Mouse (Mus musculus): ENCODE measurements around the gene Pram1. TPM values are rescaled to one million over a fixed set of nuclear protein-coding genes. Genes with fewer than 3 reads are reported as not detected.

Pram1 gene
- polyA plus RNA-seq, 2 experiments, result 1.6 to 2.8 TPM

DNA sequence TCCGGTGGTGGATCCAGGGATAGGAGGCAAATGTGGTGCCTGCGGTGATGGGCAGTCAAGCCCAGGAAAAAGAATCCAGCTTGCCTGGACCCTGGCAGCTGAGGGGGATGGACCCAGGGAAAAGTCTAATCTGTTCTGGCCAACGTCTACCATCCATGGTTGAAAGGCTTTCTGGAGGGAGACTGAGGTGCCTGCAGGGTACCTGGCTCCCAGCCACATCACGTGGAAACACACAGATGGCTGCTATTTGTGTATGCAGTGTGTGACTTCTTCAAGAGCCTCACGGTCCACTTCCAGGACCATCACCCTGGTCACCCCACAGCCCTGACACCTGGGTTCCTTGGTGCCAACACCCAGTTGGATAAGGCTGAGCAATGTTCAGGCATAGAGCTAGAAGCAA, 6.1 kb upstream of the Pram1 start:
- 79% methylated on average over 5 of the region's 5 CpGs for WGBS (ENCODE audit: insufficient replicate concordance)
- Histone ChIP-seq H3K4me1 (replicated peaks; ENCODE audit: control insufficient read depth in 2 of 2, insufficient read depth in 2 of 2, low read length in 1 of 2) (peaks cover 11 to 21% of the 10 kb centered on the region in 2 experiments), H3K27ac (no peak overlapping the region), H3K9ac (replicated peaks) (no peak overlapping the region), H3K4me2 (ENCODE audit: low read depth) (no peak overlapping the region), H3K36me3 (replicated peaks; ENCODE audit: control insufficient read depth, insufficient read depth, low read depth) (peaks cover 4% of the 10 kb centered on the region), H3K9me3 (ENCODE audit: control insufficient read depth, low read length) (no peaks in the 10 kb centered on the region), H3K27me3 (ENCODE audit: control insufficient read depth, insufficient read depth, low read length) (no peaks in the 10 kb centered on the region), H3K4me3 (ENCODE audit: insufficient read depth in 1 of 2, low read depth in 2 of 2, low read length in 2 of 2) (no peak overlapping the region)
- no peak for DNase-seq (ENCODE audit: low read depth in 3 of 3, low spot score in 3 of 3)
- TF ChIP-seq CTCF (IDR thresholded peaks at IDR 0.05; ENCODE audit: low read depth) (no peak), EP300 (IDR thresholded peaks at IDR 0.05; ENCODE audit: low read depth) (no peak)
- no peak for ATAC-seq (ENCODE audit: insufficient read depth)

- no peak overlapping the region for H3K9ac ChIP-seq (replicated peaks)
- H3K36me3 ChIP-seq (replicated peaks; ENCODE audit: control insufficient read depth, insufficient read depth, low read depth), result no peaks in the 10 kb centered on the region; the same call in none of the 2 replicates
- DNase-seq (ENCODE audit: low read depth in 3 of 3, low spot score in 3 of 3), result no peak
- TF ChIP-seq EP300 (IDR thresholded peaks at IDR 0.05; ENCODE audit: low read depth) (no peak), CTCF (IDR thresholded peaks at IDR 0.05; ENCODE audit: low read depth) (no peak)
- H3K9me3 ChIP-seq (ENCODE audit: control insufficient read depth, low read length), result no peaks in the 10 kb centered on the region
- WGBS (ENCODE audit: insufficient replicate concordance), result 70% methylated on average over 2 of the region's 2 CpGs
- H3K4me3 ChIP-seq (ENCODE audit: insufficient read depth in 1 of 2, low read depth in 2 of 2, low read length in 2 of 2), result no peak overlapping the region
- no peak overlapping the region for H3K4me2 ChIP-seq (ENCODE audit: low read depth)
- H3K27me3 ChIP-seq (ENCODE audit: control insufficient read depth, insufficient read depth, low read length), result no peaks in the 10 kb centered on the region
- peaks cover 0 to 9% of the 10 kb centered on the region in 2 experiments; a peak in 1 of 4 replicates for H3K4me1 ChIP-seq (replicated peaks; ENCODE audit: control insufficient read depth in 2 of 2, insufficient read depth in 2 of 2, low read length in 1 of 2)
- no peak overlapping the region for H3K27ac ChIP-seq
- no peak for ATAC-seq (ENCODE audit: insufficient read depth)
These were observed 818 bp upstream of the Pram1 start for GRCm38 (mm10) chr17:33637038-33637437.

GRCm38 (mm10) chr17:33639743-33640142, 1.9 kb downstream of the Pram1 start:
- no peak overlapping the region for H3K9ac ChIP-seq (replicated peaks)
- H3K36me3 ChIP-seq (replicated peaks; ENCODE audit: control insufficient read depth, insufficient read depth, low read depth), result peaks cover 6% of the 10 kb centered on the region
- no peak overlapping the region for H3K4me3 ChIP-seq (ENCODE audit: insufficient read depth in 1 of 2, low read depth in 2 of 2, low read length in 2 of 2)
- no peak for TF ChIP-seq CTCF (IDR thresholded peaks at IDR 0.05; ENCODE audit: low read depth)
- TF ChIP-seq EP300 (IDR thresholded peaks at IDR 0.05; ENCODE audit: low read depth), result no peak
- H3K4me1 ChIP-seq (replicated peaks; ENCODE audit: control insufficient read depth in 2 of 2, insufficient read depth in 2 of 2, low read length in 1 of 2), result peaks cover 0 to 9% of the 10 kb centered on the region in 2 experiments; a peak in 1 of 4 replicates
- H3K27me3 ChIP-seq (ENCODE audit: control insufficient read depth, insufficient read depth, low read length), result no peaks in the 10 kb centered on the region
- H3K9me3 ChIP-seq (ENCODE audit: control insufficient read depth, low read length), result no peaks in the 10 kb centered on the region
- no peak overlapping the region for H3K27ac ChIP-seq
- ATAC-seq (ENCODE audit: insufficient read depth) (peak; percentile 42), DNase-seq (ENCODE audit: low read depth in 3 of 3, low spot score in 3 of 3) (no peak)
- 4% methylated on average over 6 of the region's 6 CpGs for WGBS (ENCODE audit: insufficient replicate concordance)
- H3K4me2 ChIP-seq (ENCODE audit: low read depth), result no peak overlapping the region

- H3K4me1 ChIP-seq (replicated peaks; ENCODE audit: control insufficient read depth in 2 of 2, insufficient read depth in 2 of 2, low read length in 1 of 2), result peaks cover 0 to 9% of the 10 kb centered on the region in 2 experiments; a peak in 1 of 4 replicates
- no peak for TF ChIP-seq EP300 (IDR thresholded peaks at IDR 0.05; ENCODE audit: low read depth)
- no peak for TF ChIP-seq CTCF (IDR thresholded peaks at IDR 0.05; ENCODE audit: low read depth)
- WGBS (ENCODE audit: insufficient replicate concordance), result 80% methylated on average over 4 of the region's 4 CpGs
- no peak overlapping the region for H3K4me3 ChIP-seq (ENCODE audit: insufficient read depth in 1 of 2, low read depth in 2 of 2, low read length in 2 of 2)
- no peak overlapping the region for H3K9ac ChIP-seq (replicated peaks)
- no peaks in the 10 kb centered on the region for H3K27me3 ChIP-seq (ENCODE audit: control insufficient read depth, insufficient read depth, low read length)
- DNase-seq (ENCODE audit: low read depth in 3 of 3, low spot score in 3 of 3), result no peak
- H3K36me3 ChIP-seq (replicated peaks; ENCODE audit: control insufficient read depth, insufficient read depth, low read depth), result peaks cover 43% of the 10 kb centered on the region
- H3K9me3 ChIP-seq (ENCODE audit: control insufficient read depth, low read length), result no peaks in the 10 kb centered on the region
- no peak overlapping the region for H3K4me2 ChIP-seq (ENCODE audit: low read depth)
- ATAC-seq (ENCODE audit: insufficient read depth), result no peak
- H3K27ac ChIP-seq, result no peak overlapping the region
These were observed 6.2 kb downstream of the Pram1 start for GRCm38 (mm10) chr17:33644068-33644467.

- WGBS (ENCODE audit: insufficient replicate concordance), result 93% methylated on average over 8 of the region's 8 CpGs
- no peaks in the 10 kb centered on the region for H3K27me3 ChIP-seq (ENCODE audit: control insufficient read depth, insufficient read depth, low read length)
- ATAC-seq (ENCODE audit: insufficient read depth), result no peak
- H3K36me3 ChIP-seq (replicated peaks; ENCODE audit: control insufficient read depth, insufficient read depth, low read depth), result peaks cover 53% of the 10 kb centered on the region
- H3K27ac ChIP-seq, result no peak overlapping the region
- peaks cover 0 to 4% of the 10 kb centered on the region in 2 experiments; a peak in 1 of 4 replicates for H3K4me1 ChIP-seq (replicated peaks; ENCODE audit: control insufficient read depth in 2 of 2, insufficient read depth in 2 of 2, low read length in 1 of 2)
- H3K9ac ChIP-seq (replicated peaks), result no peak overlapping the region
- DNase-seq (ENCODE audit: low read depth in 3 of 3, low spot score in 3 of 3), result no peak
- TF ChIP-seq CTCF (IDR thresholded peaks at IDR 0.05; ENCODE audit: low read depth), result no peak
- no peak for TF ChIP-seq EP300 (IDR thresholded peaks at IDR 0.05; ENCODE audit: low read depth)
- H3K4me2 ChIP-seq (ENCODE audit: low read depth), result no peak overlapping the region
- no peak overlapping the region for H3K4me3 ChIP-seq (ENCODE audit: insufficient read depth in 1 of 2, low read depth in 2 of 2, low read length in 2 of 2)
- H3K9me3 ChIP-seq (ENCODE audit: control insufficient read depth, low read length), result no peaks in the 10 kb centered on the region
These were observed 7.2 kb downstream of the Pram1 start for GRCm38 (mm10) chr17:33645073-33645472.

Data from liver, embryonic 14.5 days (tissue).